Mouse (Mus musculus) limb, embryonic 14.5 days (tissue): Measurements from ENCODE around the gene Phlpp1. TPM values are rescaled to one million over a fixed set of nuclear protein-coding genes. Genes with fewer than 3 reads are reported as not detected.
A peak's percentile ranks its signal among the peaks of the same experiment; 100 is the strongest.

Experiments
- ATAC-seq: fragments of 200-750 bp; cut with Nextera tagmentation; 2 replicates; pipeline ENCODE4 v1.8.0; 2017; ENCODE audit warnings: low read depth, moderate number of reproducible peaks, moderate TSS enrichment; ENCODE audit not compliant: low FRiP score
- DNase-seq: peaks from one replicate; pipeline ENCODE4 v3.0.0-alpha.2; 2015; ENCODE audit warnings: low spot score
- H3K27ac ChIP-seq: fragments of 300-500 bp; sonication (generic); replicated peaks from 2 replicates; pipeline ENCODE4 v1.5.1; 2014; ENCODE audit warnings: low read depth, mild to moderate bottlenecking, low read length, moderate library complexity, mixed read lengths
- H3K27me3 ChIP-seq: fragments of 300-500 bp; sonication (generic); 2 replicates; pipeline ENCODE4 v1.6.1; 2014; ENCODE audit warnings: low read length, mixed read lengths; ENCODE audit not compliant: control insufficient read depth, insufficient read depth
- H3K36me3 ChIP-seq: fragments of 300-500 bp; sonication (generic); 2 replicates; pipeline ENCODE4 v1.6.1; 2014; ENCODE audit warnings: mild to moderate bottlenecking, low read length, moderate library complexity, mixed read lengths; ENCODE audit not compliant: control insufficient read depth, insufficient read depth
- H3K4me1 ChIP-seq: fragments of 300-500 bp; sonication (generic); 2 replicates; pipeline ENCODE4 v1.6.1; 2014; ENCODE audit warnings: antibody characterized with exemption, low read length, mixed read lengths; ENCODE audit not compliant: control insufficient read depth, insufficient read depth
- H3K4me2 ChIP-seq: fragments of 300-500 bp; sonication (generic); replicated peaks from 2 replicates; pipeline ENCODE4 v1.6.1; 2014; ENCODE audit warnings: low read depth, mild to moderate bottlenecking, low read length, moderate library complexity; ENCODE audit not compliant: severe bottlenecking
- H3K4me3 ChIP-seq: fragments of 300-500 bp; sonication (generic); replicated peaks from 2 replicates; pipeline ENCODE4 v1.5.1; 2014; ENCODE audit warnings: low read length
- H3K9ac ChIP-seq: fragments of 300-500 bp; sonication (generic); 2 replicates; pipeline ENCODE4 v1.6.1; 2014; ENCODE audit warnings: mild to moderate bottlenecking, low read depth, low read length, moderate library complexity; ENCODE audit not compliant: severe bottlenecking
- H3K9me3 ChIP-seq: fragments of 300-500 bp; sonication (generic); 2 replicates; pipeline ENCODE4 v1.6.1; 2016; ENCODE audit warnings: low read length; ENCODE audit not compliant: control insufficient read depth
- POLR2A ChIP-seq: fragments of 200-500 bp; IDR thresholded peaks from 2 replicates; pipeline ENCODE4 v1.8.0; 2012; ENCODE audit warnings: inconsistent platforms, mild to moderate bottlenecking, moderate library complexity, borderline replicate concordance; ENCODE audit not compliant: insufficient read depth, insufficient read length; ENCODE audit errors: extremely low read depth
- WGBS: fragments of 180-500 bp; shearing (Covaris S2); extraction: QIAGEN DNeasy Blood & Tissue Kit; methylation state at CpG from one replicate; pipeline ENCODE4 v1.1.7; 2014; 5-methylcytosine and 5-hydroxymethylcytosine counted together
- polyA plus RNA-seq, 2 experiments: library from polyadenylated mRNA; depleted of rRNA in 1 of 2; stranded (reverse) in 1 of 2; unstranded in 1 of 2; fragments of >200 nt; fragmentation: Nextera tagmentation in 1 of 2; extraction: Ambion mirVana in 1 of 2; gene quantifications; 2 replicates each; pipeline versions ENCODE4 v1.2.1 to v1.2.3; 2012 to 2014

Phlpp1 gene
- polyA plus RNA-seq, 2 experiments: 3.9 to 9.3 TPM

DNA sequence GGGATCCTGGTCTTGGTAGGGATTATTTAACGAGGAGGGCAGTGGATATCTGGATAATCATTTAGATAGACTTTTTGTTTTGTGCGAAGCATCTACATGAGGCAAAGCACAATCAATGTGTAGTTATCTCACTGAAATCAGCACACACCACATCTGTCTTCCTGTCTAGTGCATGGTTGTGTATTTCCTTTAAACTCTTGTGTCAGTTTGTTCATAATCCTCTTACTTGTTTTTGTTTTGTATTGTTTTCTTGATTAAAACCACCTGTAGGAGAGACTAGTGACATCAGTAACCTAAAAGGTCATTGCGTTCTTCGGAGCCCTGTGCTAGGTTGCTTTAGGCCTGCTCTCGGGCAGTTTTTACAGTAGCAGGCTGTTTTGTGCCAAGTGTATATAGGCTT lies 146.8 kb downstream of the Phlpp1 start:
- H3K27me3 ChIP-seq: no peaks in the 10 kb centered on the region
- no peak overlapping the region for H3K27ac ChIP-seq
- no peak overlapping the region for H3K4me3 ChIP-seq
- no peak overlapping the region for H3K9ac ChIP-seq
- no peak overlapping the region for H3K4me2 ChIP-seq
- ATAC-seq (no peak), DNase-seq (no peak)
- 76% methylated on average over 5 of the region's 5 CpGs for WGBS
- H3K4me1 ChIP-seq: no peaks in the 10 kb centered on the region
- no peaks in the 10 kb centered on the region for H3K36me3 ChIP-seq
- no peak for TF ChIP-seq POLR2A
- no peaks in the 10 kb centered on the region for H3K9me3 ChIP-seq

DNA sequence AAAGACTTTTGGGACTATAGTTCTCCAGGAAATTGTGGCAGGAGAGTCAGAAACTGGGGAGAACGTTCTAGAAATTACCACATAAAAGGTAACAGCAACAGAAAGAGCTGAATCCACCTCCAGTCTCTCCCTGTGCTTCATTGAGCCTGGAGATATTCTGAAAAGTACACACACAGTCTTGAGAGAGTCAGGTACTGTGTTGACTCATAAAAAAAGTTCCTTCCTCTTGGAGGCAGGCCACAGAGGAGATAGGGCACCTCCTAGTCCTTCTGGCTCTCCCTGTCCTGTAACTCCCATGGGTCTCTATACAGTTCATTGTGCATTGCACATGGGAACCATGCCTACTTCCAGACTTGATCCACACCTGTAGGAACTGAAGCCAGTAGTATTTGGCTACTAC lies 149.0 kb downstream of the Phlpp1 start:
- H3K27me3 ChIP-seq: no peaks in the 10 kb centered on the region
- DNase-seq: no peak
- no peak for TF ChIP-seq POLR2A
- 89% methylated on average over 1 of the region's 1 CpGs for WGBS
- no peak overlapping the region for H3K27ac ChIP-seq
- H3K9ac ChIP-seq: no peak overlapping the region
- H3K4me1 ChIP-seq: no peaks in the 10 kb centered on the region
- ATAC-seq: no peak
- no peak overlapping the region for H3K4me3 ChIP-seq
- no peak overlapping the region for H3K4me2 ChIP-seq
- no peaks in the 10 kb centered on the region for H3K36me3 ChIP-seq
- H3K9me3 ChIP-seq: no peaks in the 10 kb centered on the region

DNA sequence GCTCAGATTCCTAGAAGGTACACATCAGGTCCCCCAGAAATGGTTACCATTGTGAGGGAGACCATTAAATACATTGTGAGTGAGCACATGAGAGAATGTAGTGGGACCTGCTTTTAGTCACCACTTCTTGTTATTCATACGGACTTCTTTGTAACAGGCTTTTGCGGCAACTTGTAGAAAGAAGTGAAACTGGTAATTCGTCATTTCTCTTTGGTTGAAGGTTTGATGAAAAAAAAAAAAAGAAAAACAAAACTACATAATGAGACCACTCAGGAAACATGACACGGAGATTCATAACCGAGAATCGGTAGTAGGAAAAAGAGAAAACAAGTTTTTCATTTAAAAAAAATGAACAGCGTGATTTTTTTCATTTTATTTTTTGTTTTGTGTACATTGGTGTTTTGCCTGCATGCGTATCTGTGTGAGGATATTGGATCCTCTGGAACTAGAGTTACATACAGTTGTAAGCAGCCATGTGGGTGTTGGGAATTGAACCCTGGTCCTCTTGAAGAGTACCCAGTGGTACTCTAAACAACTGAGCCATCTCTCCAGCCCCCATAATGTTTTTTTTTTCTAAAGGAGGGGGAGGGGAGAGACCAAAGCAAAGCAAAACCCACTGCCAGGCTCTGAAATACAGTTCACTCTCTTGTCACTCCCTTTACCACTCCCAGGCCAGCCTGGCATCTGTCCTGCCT lies 150.0 kb downstream of the Phlpp1 start:
- Histone ChIP-seq H3K4me1 (no peaks in the 10 kb centered on the region), H3K4me2 (no peak overlapping the region), H3K4me3 (no peak overlapping the region), H3K9me3 (no peaks in the 10 kb centered on the region), H3K27ac (no peak overlapping the region), H3K27me3 (no peaks in the 10 kb centered on the region), H3K36me3 (no peaks in the 10 kb centered on the region), H3K9ac (no peak overlapping the region)
- no peak for TF ChIP-seq POLR2A
- no peak for ATAC-seq
- 80% methylated on average over 8 of the region's 8 CpGs for WGBS
- DNase-seq: peak; percentile 5

DNA sequence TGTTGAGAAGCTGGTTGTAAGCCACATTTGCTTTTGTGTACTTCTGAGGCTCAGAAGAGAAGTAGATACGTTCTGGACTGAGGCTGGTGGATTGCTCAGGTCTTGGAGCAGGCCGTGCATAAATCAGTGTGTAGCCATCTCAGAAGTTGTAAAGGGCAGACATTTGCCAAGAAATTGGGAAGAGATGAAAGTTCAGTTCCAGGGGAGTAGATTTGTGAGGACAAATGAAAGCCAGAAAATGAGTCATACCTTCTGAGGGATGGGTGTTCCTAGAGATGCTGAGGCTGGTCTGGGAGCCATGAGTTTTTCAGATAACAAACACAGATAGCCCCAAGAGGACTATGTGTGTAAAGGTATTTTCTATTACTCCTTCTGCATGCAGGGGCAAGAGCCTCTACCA lies 155.1 kb downstream of the Phlpp1 start:
- TF ChIP-seq POLR2A: no peak
- ATAC-seq: no peak
- Histone ChIP-seq H3K9me3 (no peaks in the 10 kb centered on the region), H3K4me3 (no peak overlapping the region), H3K4me1 (no peaks in the 10 kb centered on the region), H3K4me2 (no peak overlapping the region), H3K27ac (no peak overlapping the region), H3K27me3 (no peaks in the 10 kb centered on the region), H3K9ac (no peak overlapping the region), H3K36me3 (no peaks in the 10 kb centered on the region)
- DNase-seq: no peak
- 60% methylated on average over 2 of the region's 2 CpGs for WGBS

DNA sequence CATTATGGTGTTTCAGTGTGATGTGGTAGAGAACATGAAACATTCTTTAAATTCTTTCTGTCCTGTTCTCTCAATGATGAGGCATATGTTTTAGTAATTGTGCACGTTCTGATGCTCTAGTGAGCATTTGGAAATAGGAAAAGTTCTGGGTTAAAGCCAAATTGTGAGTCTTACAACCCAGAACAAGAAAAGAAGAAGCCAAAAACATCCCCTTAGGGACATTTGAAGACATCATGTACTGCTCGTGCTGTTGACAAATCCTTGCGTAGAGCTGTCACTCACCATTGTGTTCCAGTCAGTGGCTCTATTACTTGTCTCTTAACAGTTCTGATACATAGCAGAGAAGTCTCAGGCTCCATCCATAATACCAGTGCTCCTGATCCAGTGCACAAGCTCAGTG lies 170.5 kb downstream of the Phlpp1 start:
- Histone ChIP-seq H3K27ac (no peak overlapping the region), H3K9me3 (no peaks in the 10 kb centered on the region), H3K4me3 (no peak overlapping the region), H3K4me1 (no peaks in the 10 kb centered on the region), H3K27me3 (no peaks in the 10 kb centered on the region), H3K36me3 (peaks cover 23% of the 10 kb centered on the region), H3K4me2 (no peak overlapping the region), H3K9ac (no peak overlapping the region)
- ATAC-seq: 0 out of 2 replicates have a peak, but pooled peaks have one; percentile 6
- DNase-seq: no peak
- 77% methylated on average over 3 of the region's 3 CpGs for WGBS
- no peak for TF ChIP-seq POLR2A
